Mouse (Mus musculus) hindlimb bud, embryonic 11.5 days (tissue): ENCODE measurements at regions not wholly inside any gene's neighbourhood (a gene's known extent, or its start where the extent isn't known, plus 50 kb on each side); places are given as distances from the start of the nearest gene placed in this dataset.

Experiments
- DNase-seq: peaks from one replicate; pipeline ENCODE4 v3.0.0-alpha.2; 2012; ENCODE audit warnings: low read depth, low spot score; ENCODE audit errors: extremely low spot score

- no peak for DNase-seq
Measured at GRCm38 (mm10) chr1:61316261-61316660, 322.4 kb upstream of the Pard3b start.

GRCm38 (mm10) chr1:61316736-61317135, 321.9 kb upstream of the Pard3b start:
- no peak for DNase-seq

GRCm38 (mm10) chr1:61318042-61318441, 320.6 kb upstream of the Pard3b start:
- DNase-seq, result no peak

- DNase-seq, result no peak
Measured at GRCm38 (mm10) chr1:61321513-61322145, 317.0 kb upstream of the Pard3b start.

GRCm38 (mm10) chr1:61331456-61331855, 307.2 kb upstream of the Pard3b start:
- no peak for DNase-seq

- DNase-seq, result no peak
Measured at GRCm38 (mm10) chr1:61331906-61332305, 306.7 kb upstream of the Pard3b start.

GRCm38 (mm10) chr1:61336367-61336766, 302.3 kb upstream of the Pard3b start:
- DNase-seq, result no peak

- no peak for DNase-seq
Measured at GRCm38 (mm10) chr1:61352921-61353320, 285.7 kb upstream of the Pard3b start.

- no peak for DNase-seq
Measured at GRCm38 (mm10) chr1:61353481-61353880, 285.1 kb upstream of the Pard3b start.

- DNase-seq, result no peak
Measured at GRCm38 (mm10) chr1:61355241-61355640, 283.4 kb upstream of the Pard3b start.

- no peak for DNase-seq
Measured at GRCm38 (mm10) chr1:61359011-61359930, 279.4 kb upstream of the Pard3b start.

- DNase-seq, result no peak
Measured at GRCm38 (mm10) chr1:61372581-61372980, 266.0 kb upstream of the Pard3b start.

- no peak for DNase-seq
Measured at GRCm38 (mm10) chr1:61373661-61374491, 264.7 kb upstream of the Pard3b start.

- DNase-seq, result no peak
Measured at GRCm38 (mm10) chr1:61376417-61376816, 262.2 kb upstream of the Pard3b start.

GRCm38 (mm10) chr1:61377070-61377469, 261.6 kb upstream of the Pard3b start:
- DNase-seq, result peak; percentile 82

- no peak for DNase-seq
Measured at GRCm38 (mm10) chr1:61378240-61378639, 260.4 kb upstream of the Pard3b start.

GRCm38 (mm10) chr1:61379771-61380517, 258.7 kb upstream of the Pard3b start:
- DNase-seq, result no peak

- DNase-seq, result no peak
Measured at GRCm38 (mm10) chr1:61387587-61387986, 251.0 kb upstream of the Pard3b start.

- no peak for DNase-seq
Measured at GRCm38 (mm10) chr1:61397796-61398195, 240.8 kb upstream of the Pard3b start.

GRCm38 (mm10) chr1:61402339-61402738, 236.3 kb upstream of the Pard3b start:
- no peak for DNase-seq

GRCm38 (mm10) chr1:61407201-61407600, 231.4 kb upstream of the Pard3b start:
- no peak for DNase-seq
